Mouse (Mus musculus): ENCODE results near the gene Elavl3.

- TF ChIP-seq HCFC1 (IDR thresholded peaks at IDR 0.05; ENCODE audit: borderline replicate concordance, insufficient read depth, low read length) (no peak), ZC3H11A (IDR thresholded peaks at IDR 0.05; ENCODE audit: borderline replicate concordance, low read depth, low read length) (no peak)
Observed at GRCm38 (mm10) chr9:21983911-21984310, 67.9 kb downstream of the Elavl3 start.

Data from ES-E14 (cell line).